Mouse (Mus musculus) MEL (cell line): ENCODE results near the gene Ms4a3.

Source experiments
- BHLHE40 ChIP-seq: IDR thresholded peaks from 2 replicates; pipeline ENCODE4 v1.6.1; 2012; ENCODE audit warnings: low read depth, mild to moderate bottlenecking, inconsistent platforms, low read length, improper control_type of control experiment, borderline replicate concordance
- CTCF ChIP-seq, 3 experiments: IDR thresholded peaks in 2 of 3; conservative IDR thresholded peaks in 1 of 3; 2 replicates each; pipeline ENCODE4 v1.5.1; 2011 to 2012; ENCODE audit warnings: low read length in 3 of 3, low read depth in 2 of 3, mild to moderate bottlenecking in 2 of 3, improper control_type of control experiment in 1 of 3, inconsistent platforms in 1 of 3, mixed read lengths in 1 of 3, moderate library complexity in 1 of 3; ENCODE audit not compliant: control insufficient read depth in 1 of 3, insufficient read depth in 1 of 3, poor library complexity in 1 of 3, severe bottlenecking in 1 of 3
- MAFK ChIP-seq: IDR thresholded peaks from 2 replicates; pipeline ENCODE4 v1.6.1; 2011; ENCODE audit warnings: low read depth, mild to moderate bottlenecking, low read length, improper control_type of control experiment, borderline replicate concordance
- SMC3 ChIP-seq: IDR thresholded peaks from 2 replicates; pipeline ENCODE4 v1.6.1; 2011; ENCODE audit warnings: low read depth, low read length, improper control_type of control experiment
- TCF12 ChIP-seq: IDR thresholded peaks from 2 replicates; pipeline ENCODE4 v1.6.1; 2014; ENCODE audit warnings: low read depth, mild to moderate bottlenecking, inconsistent platforms, low read length, improper control_type of control experiment, moderate library complexity
- USF1 ChIP-seq: IDR thresholded peaks from 2 replicates; pipeline ENCODE4 v1.6.1; 2014; ENCODE audit warnings: low read depth, mild to moderate bottlenecking, inconsistent platforms, low read length, improper control_type of control experiment, moderate library complexity

- TF ChIP-seq USF1, result no peak
- TF ChIP-seq SMC3, result no peak
- no peak for TF ChIP-seq TCF12
- no peak for TF ChIP-seq BHLHE40
- no peak for TF ChIP-seq CTCF (IDR thresholded peaks at IDR 0.05 in 2 of 3, conservative IDR thresholded peaks at IDR 0.05 in 1 of 3; ENCODE audit: control insufficient read depth in 1 of 3, insufficient read depth in 1 of 3, low read depth in 2 of 3, low read length in 3 of 3, poor library complexity in 1 of 3, severe bottlenecking in 1 of 3)
- no peak for TF ChIP-seq MAFK
Observed at GRCm38 (mm10) chr19:11646166-11646565, 5.5 kb upstream of the Ms4a3 start.
